Mouse (Mus musculus): ENCODE data around the gene Skap2.

DNA sequence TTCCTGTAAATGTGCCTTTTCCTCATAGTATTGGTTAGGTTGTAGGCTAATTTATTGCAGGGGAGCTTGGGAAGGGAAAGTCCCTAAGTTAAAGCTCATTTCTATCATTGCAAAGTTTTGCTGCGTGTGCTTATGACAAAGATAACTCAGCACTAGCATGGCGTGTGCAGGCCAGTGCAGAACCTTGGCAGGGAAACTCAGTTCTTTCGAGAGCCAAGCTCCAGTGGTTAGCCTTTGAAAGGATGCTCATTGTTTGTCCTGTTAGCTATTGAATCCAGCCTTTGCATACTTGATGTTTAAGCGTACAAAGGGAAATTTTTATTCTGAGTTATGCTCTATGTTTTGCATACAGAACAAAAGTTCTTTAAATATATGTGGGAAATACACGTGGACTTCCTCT lies 45.8 kb upstream of the Skap2 start:
- TF ChIP-seq POLR2A (IDR thresholded peaks at IDR 0.05; ENCODE audit: insufficient read depth, low read depth, low read length), result no peak
- TF ChIP-seq CTCF (IDR thresholded peaks at IDR 0.05), result no peak
- TF ChIP-seq EP300 (IDR thresholded peaks at IDR 0.05; ENCODE audit: insufficient read depth, low read depth, low read length), result no peak

Data from heart, adult 2 months (tissue).